Mouse (Mus musculus): ENCODE measurements around the gene Txndc11. TPM values are rescaled to one million over a fixed set of nuclear protein-coding genes. Genes with fewer than 3 reads are reported as not detected.

Gene Txndc11
- polyA plus RNA-seq, 1 experiment from 2014 or later = 42.4 TPM

GRCm38 (mm10) chr16:11047130-11047529, 87.3 kb downstream of the Txndc11 start:
- Histone ChIP-seq H3K4me3 (ENCODE audit: low read depth, low read length) (no peak overlapping the region), H3K27ac (replicated peaks; ENCODE audit: low read depth, low read length) (no peak overlapping the region), H3K36me3 (ENCODE audit: control insufficient read depth, insufficient read depth, low read length) (no peaks in the 10 kb centered on the region), H3K9me3 (ENCODE audit: control insufficient read depth, low read length) (no peaks in the 10 kb centered on the region), H3K9ac (ENCODE audit: low read depth, low read length) (no peak overlapping the region), H3K4me1 (ENCODE audit: control insufficient read depth, insufficient read depth, low read length) (no peaks in the 10 kb centered on the region), H3K27me3 (replicated peaks; ENCODE audit: control insufficient read depth, insufficient read depth, low read length) (no peaks in the 10 kb centered on the region), H3K4me2 (ENCODE audit: low read depth, low read length) (no peak overlapping the region)
- 80% methylated on average over 7 of the region's 7 CpGs for WGBS
- no peak for ATAC-seq (ENCODE audit: low read depth)
- no peak for DNase-seq (ENCODE audit: low spot score)

GRCm38 (mm10) chr16:11046437-11046836, 88.0 kb downstream of the Txndc11 start:
- ATAC-seq (ENCODE audit: low read depth) (no peak), DNase-seq (ENCODE audit: low spot score) (no peak)
- no peaks in the 10 kb centered on the region for H3K4me1 ChIP-seq (ENCODE audit: control insufficient read depth, insufficient read depth, low read length)
- 86% methylated on average over 7 of the region's 7 CpGs for WGBS
- no peaks in the 10 kb centered on the region for H3K36me3 ChIP-seq (ENCODE audit: control insufficient read depth, insufficient read depth, low read length)
- no peaks in the 10 kb centered on the region for H3K9me3 ChIP-seq (ENCODE audit: control insufficient read depth, low read length)
- H3K4me3 ChIP-seq (ENCODE audit: low read depth, low read length) = no peak overlapping the region
- no peaks in the 10 kb centered on the region for H3K27me3 ChIP-seq (replicated peaks; ENCODE audit: control insufficient read depth, insufficient read depth, low read length)
- H3K27ac ChIP-seq (replicated peaks; ENCODE audit: low read depth, low read length) = no peak overlapping the region
- H3K9ac ChIP-seq (ENCODE audit: low read depth, low read length) = no peak overlapping the region
- H3K4me2 ChIP-seq (ENCODE audit: low read depth, low read length) = no peak overlapping the region

- no peaks in the 10 kb centered on the region for H3K4me1 ChIP-seq (ENCODE audit: control insufficient read depth, insufficient read depth, low read length)
- no peak for ATAC-seq (ENCODE audit: low read depth)
- WGBS = 79% methylated on average over 5 of the region's 5 CpGs
Observed at GRCm38 (mm10) chr16:11043239-11043638, 91.2 kb downstream of the Txndc11 start.

GRCm38 (mm10) chr16:11040603-11041002, 93.8 kb downstream of the Txndc11 start:
- Histone ChIP-seq H3K9ac (ENCODE audit: low read depth, low read length) (no peak overlapping the region), H3K27ac (replicated peaks; ENCODE audit: low read depth, low read length) (no peak overlapping the region), H3K36me3 (ENCODE audit: control insufficient read depth, insufficient read depth, low read length) (no peaks in the 10 kb centered on the region), H3K4me1 (ENCODE audit: control insufficient read depth, insufficient read depth, low read length) (no peaks in the 10 kb centered on the region), H3K4me2 (ENCODE audit: low read depth, low read length) (no peak overlapping the region), H3K9me3 (ENCODE audit: control insufficient read depth, low read length) (no peaks in the 10 kb centered on the region), H3K4me3 (ENCODE audit: low read depth, low read length) (no peak overlapping the region), H3K27me3 (replicated peaks; ENCODE audit: control insufficient read depth, insufficient read depth, low read length) (no peaks in the 10 kb centered on the region)
- 72% methylated on average over 2 of the region's 2 CpGs for WGBS
- ATAC-seq (ENCODE audit: low read depth) (no peak), DNase-seq (ENCODE audit: low spot score) (no peak)

More at GRCm38 (mm10) chr16:11043239-11043638, 91.2 kb downstream of the Txndc11 start:
- no peak overlapping the region for H3K4me2 ChIP-seq (ENCODE audit: low read depth, low read length)
- H3K27ac ChIP-seq (replicated peaks; ENCODE audit: low read depth, low read length) = no peak overlapping the region
- no peak overlapping the region for H3K9ac ChIP-seq (ENCODE audit: low read depth, low read length)
- H3K4me3 ChIP-seq (ENCODE audit: low read depth, low read length) = no peak overlapping the region
- no peak for DNase-seq (ENCODE audit: low spot score)
- no peaks in the 10 kb centered on the region for H3K36me3 ChIP-seq (ENCODE audit: control insufficient read depth, insufficient read depth, low read length)
- H3K9me3 ChIP-seq (ENCODE audit: control insufficient read depth, low read length) = no peaks in the 10 kb centered on the region
- no peaks in the 10 kb centered on the region for H3K27me3 ChIP-seq (replicated peaks; ENCODE audit: control insufficient read depth, insufficient read depth, low read length)

- H3K4me2 ChIP-seq (ENCODE audit: low read depth, low read length) = no peak overlapping the region
- DNase-seq (ENCODE audit: low spot score) = peak; percentile 71
- ATAC-seq (ENCODE audit: low read depth) = peak; percentile 58
Observed at GRCm38 (mm10) chr16:11035790-11036431, 98.5 kb downstream of the Txndc11 start.

GRCm38 (mm10) chr16:11035273-11035672, 99.2 kb downstream of the Txndc11 start:
- Histone ChIP-seq H3K9me3 (ENCODE audit: control insufficient read depth, low read length) (no peaks in the 10 kb centered on the region), H3K4me2 (ENCODE audit: low read depth, low read length) (no peak overlapping the region), H3K27ac (replicated peaks; ENCODE audit: low read depth, low read length) (no peak overlapping the region), H3K9ac (ENCODE audit: low read depth, low read length) (no peak overlapping the region), H3K4me3 (ENCODE audit: low read depth, low read length) (no peak overlapping the region), H3K36me3 (ENCODE audit: control insufficient read depth, insufficient read depth, low read length) (no peaks in the 10 kb centered on the region), H3K27me3 (replicated peaks; ENCODE audit: control insufficient read depth, insufficient read depth, low read length) (no peaks in the 10 kb centered on the region), H3K4me1 (ENCODE audit: control insufficient read depth, insufficient read depth, low read length) (no peaks in the 10 kb centered on the region)
- ATAC-seq (ENCODE audit: low read depth) (no peak), DNase-seq (ENCODE audit: low spot score) (no peak)
- WGBS = 85% methylated on average over 9 of the region's 9 CpGs

More at GRCm38 (mm10) chr16:11035790-11036431, 98.5 kb downstream of the Txndc11 start:
- Histone ChIP-seq H3K27ac (replicated peaks; ENCODE audit: low read depth, low read length) (no peak overlapping the region), H3K9ac (ENCODE audit: low read depth, low read length) (no peak overlapping the region), H3K27me3 (replicated peaks; ENCODE audit: control insufficient read depth, insufficient read depth, low read length) (no peaks in the 10 kb centered on the region), H3K36me3 (ENCODE audit: control insufficient read depth, insufficient read depth, low read length) (no peaks in the 10 kb centered on the region), H3K9me3 (ENCODE audit: control insufficient read depth, low read length) (no peaks in the 10 kb centered on the region), H3K4me3 (ENCODE audit: low read depth, low read length) (no peak overlapping the region), H3K4me1 (ENCODE audit: control insufficient read depth, insufficient read depth, low read length) (no peaks in the 10 kb centered on the region)
- WGBS = 28% methylated on average over 15 of the region's 15 CpGs

GRCm38 (mm10) chr16:11034193-11034803, 100.2 kb downstream of the Txndc11 start:
- Histone ChIP-seq H3K27ac (replicated peaks; ENCODE audit: low read depth, low read length) (no peak overlapping the region), H3K27me3 (replicated peaks; ENCODE audit: control insufficient read depth, insufficient read depth, low read length) (no peaks in the 10 kb centered on the region), H3K4me3 (ENCODE audit: low read depth, low read length) (no peak overlapping the region), H3K4me1 (ENCODE audit: control insufficient read depth, insufficient read depth, low read length) (no peaks in the 10 kb centered on the region), H3K4me2 (ENCODE audit: low read depth, low read length) (no peak overlapping the region), H3K9me3 (ENCODE audit: control insufficient read depth, low read length) (no peaks in the 10 kb centered on the region), H3K9ac (ENCODE audit: low read depth, low read length) (no peak overlapping the region), H3K36me3 (ENCODE audit: control insufficient read depth, insufficient read depth, low read length) (no peaks in the 10 kb centered on the region)
- peak; percentile 80 for ATAC-seq (ENCODE audit: low read depth)
- DNase-seq (ENCODE audit: low spot score) = peak; percentile 89
- WGBS = 3% methylated on average over 4 of the region's 4 CpGs

GRCm38 (mm10) chr16:11031320-11031719, 103.1 kb downstream of the Txndc11 start:
- no peaks in the 10 kb centered on the region for H3K9me3 ChIP-seq (ENCODE audit: control insufficient read depth, low read length)
- DNase-seq (ENCODE audit: low spot score) (no peak), ATAC-seq (ENCODE audit: low read depth) (no peak)
- H3K4me2 ChIP-seq (ENCODE audit: low read depth, low read length) = no peak overlapping the region
- H3K27me3 ChIP-seq (replicated peaks; ENCODE audit: control insufficient read depth, insufficient read depth, low read length) = no peaks in the 10 kb centered on the region
- H3K4me3 ChIP-seq (ENCODE audit: low read depth, low read length) = no peak overlapping the region
- WGBS = 62% methylated on average over 3 of the region's 3 CpGs
- no peaks in the 10 kb centered on the region for H3K4me1 ChIP-seq (ENCODE audit: control insufficient read depth, insufficient read depth, low read length)
- no peaks in the 10 kb centered on the region for H3K36me3 ChIP-seq (ENCODE audit: control insufficient read depth, insufficient read depth, low read length)
- no peak overlapping the region for H3K27ac ChIP-seq (replicated peaks; ENCODE audit: low read depth, low read length)
- no peak overlapping the region for H3K9ac ChIP-seq (ENCODE audit: low read depth, low read length)

- ATAC-seq (ENCODE audit: low read depth) = no peak
- Histone ChIP-seq H3K9me3 (ENCODE audit: control insufficient read depth, low read length) (no peaks in the 10 kb centered on the region), H3K27me3 (replicated peaks; ENCODE audit: control insufficient read depth, insufficient read depth, low read length) (no peaks in the 10 kb centered on the region), H3K27ac (replicated peaks; ENCODE audit: low read depth, low read length) (no peak overlapping the region), H3K4me2 (ENCODE audit: low read depth, low read length) (no peak overlapping the region), H3K4me3 (ENCODE audit: low read depth, low read length) (no peak overlapping the region), H3K9ac (ENCODE audit: low read depth, low read length) (no peak overlapping the region), H3K36me3 (ENCODE audit: control insufficient read depth, insufficient read depth, low read length) (no peaks in the 10 kb centered on the region), H3K4me1 (ENCODE audit: control insufficient read depth, insufficient read depth, low read length) (no peaks in the 10 kb centered on the region)
- 75% methylated on average over 4 of the region's 4 CpGs for WGBS
- DNase-seq (ENCODE audit: low spot score) = no peak
Observed at GRCm38 (mm10) chr16:11030844-11031243, 103.6 kb downstream of the Txndc11 start.
